Mouse (Mus musculus): Measurements from ENCODE around the gene Afap1.
A peak's percentile ranks its signal among the peaks of the same experiment; 100 is the strongest.

The Afap1 gene

GRCm38 (mm10) chr5:35892363-35892762, 756 bp upstream of the Afap1 start:
- TF ChIP-seq CTCF (conservative IDR thresholded peaks at IDR 0.05; ENCODE audit: low read length) = no peak
- TF ChIP-seq NANOG (IDR thresholded peaks at IDR 0.05; ENCODE audit: borderline replicate concordance, low read length) = no peak
- no peak for TF ChIP-seq POU5F1 (IDR thresholded peaks at IDR 0.05; ENCODE audit: borderline replicate concordance, low read length)
- H3K27me3 ChIP-seq (ENCODE audit: insufficient read depth, low read length) = peaks cover 51% of the 10 kb centered on the region

DNA sequence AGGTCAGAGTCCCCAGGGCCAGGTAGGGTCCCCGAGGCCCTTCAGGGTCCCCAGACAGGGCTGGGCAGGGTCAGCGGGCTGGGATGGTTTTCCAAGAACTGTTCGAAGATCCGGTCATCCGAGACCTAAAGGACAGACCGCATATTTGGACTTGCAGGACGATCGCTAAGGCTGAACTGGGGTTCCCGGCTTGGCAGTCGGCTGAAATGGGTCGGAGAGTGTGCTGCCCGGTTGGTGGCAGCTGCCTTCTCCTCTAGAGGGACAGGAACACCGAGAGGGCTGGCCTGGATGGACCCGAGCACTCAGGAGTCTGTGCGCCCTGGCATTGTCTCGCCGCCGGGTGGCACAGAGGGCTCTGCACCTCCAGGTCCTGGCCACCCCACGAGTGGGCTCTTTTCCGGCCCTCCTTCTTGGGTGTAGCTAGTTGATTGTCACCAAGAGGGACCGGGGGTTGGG, 714 bp downstream of the Afap1 start:
- TF ChIP-seq POU5F1 (IDR thresholded peaks at IDR 0.05; ENCODE audit: borderline replicate concordance, low read length) = no peak
- no peak for TF ChIP-seq CTCF (conservative IDR thresholded peaks at IDR 0.05; ENCODE audit: low read length)
- TF ChIP-seq NANOG (IDR thresholded peaks at IDR 0.05; ENCODE audit: borderline replicate concordance, low read length) = no peak
- Histone ChIP-seq H3K27me3 (ENCODE audit: insufficient read depth, low read length) (peaks cover 51% of the 10 kb centered on the region), H3K4me1 (replicated peaks; ENCODE audit: low read depth, low read length) (peaks cover 27% of the 10 kb centered on the region), H3K9me3 (ENCODE audit: low read length) (no peaks in the 10 kb centered on the region), H3K36me3 (ENCODE audit: insufficient read depth, low read length) (no peaks in the 10 kb centered on the region), H3K4me3 (replicated peaks; ENCODE audit: low read length) (peak overlapping the region; percentile 87)

More at GRCm38 (mm10) chr5:35892363-35892762, 756 bp upstream of the Afap1 start:
- no peaks in the 10 kb centered on the region for H3K9me3 ChIP-seq (ENCODE audit: low read length)
- no peaks in the 10 kb centered on the region for H3K36me3 ChIP-seq (ENCODE audit: insufficient read depth, low read length)
- H3K4me1 ChIP-seq (replicated peaks; ENCODE audit: low read depth, low read length) = peaks cover 27% of the 10 kb centered on the region
- H3K4me3 ChIP-seq (replicated peaks; ENCODE audit: low read length) = no peak overlapping the region

DNA sequence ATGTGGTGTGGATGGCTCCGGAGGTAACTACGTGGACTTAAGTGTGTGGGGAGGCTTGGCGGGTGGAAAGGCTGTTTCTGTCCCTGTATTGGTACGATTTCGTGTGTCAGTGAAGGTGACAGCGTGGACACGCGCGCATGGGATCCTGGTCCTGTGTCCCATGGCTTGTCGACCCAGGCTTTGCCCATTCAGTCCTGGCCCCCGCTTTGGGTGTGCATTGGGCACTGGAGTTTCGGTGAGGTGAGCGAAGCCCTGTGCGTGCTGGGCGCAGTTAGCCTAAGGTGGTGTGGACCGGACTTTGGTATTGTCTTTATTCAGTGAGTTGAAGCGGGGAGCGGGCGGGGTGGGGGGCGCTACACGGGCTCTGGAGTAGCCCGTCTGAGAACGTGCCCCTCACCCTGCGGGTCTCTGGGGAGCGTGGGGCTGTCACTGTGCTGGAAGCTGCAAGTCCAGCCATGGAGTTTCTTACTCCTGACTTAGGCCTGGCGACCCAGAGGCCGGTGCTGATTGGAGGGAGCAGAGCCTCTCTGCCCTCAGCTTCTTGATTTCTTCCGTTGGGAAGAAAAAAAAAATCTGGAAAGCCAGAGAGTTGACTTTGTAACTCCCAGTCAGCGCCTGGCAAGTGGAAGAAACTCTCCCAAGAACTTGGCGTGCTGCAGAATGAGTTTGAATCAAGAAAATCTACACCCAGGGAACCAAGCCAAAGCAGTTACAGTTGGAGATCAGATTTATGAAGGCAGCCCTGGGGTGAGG, 1.4 kb downstream of the Afap1 start:
- TF ChIP-seq CTCF (conservative IDR thresholded peaks at IDR 0.05; ENCODE audit: low read length) (no peak), POU5F1 (IDR thresholded peaks at IDR 0.05; ENCODE audit: borderline replicate concordance, low read length) (no peak)
- no peaks in the 10 kb centered on the region for H3K36me3 ChIP-seq (ENCODE audit: insufficient read depth, low read length)
- H3K27me3 ChIP-seq (ENCODE audit: insufficient read depth, low read length) = peaks cover 51% of the 10 kb centered on the region
- peaks cover 28% of the 10 kb centered on the region for H3K4me1 ChIP-seq (replicated peaks; ENCODE audit: low read depth, low read length)
- H3K9me3 ChIP-seq (ENCODE audit: low read length) = no peaks in the 10 kb centered on the region
- H3K4me3 ChIP-seq (replicated peaks; ENCODE audit: low read length) = peak overlapping the region; percentile 87

DNA sequence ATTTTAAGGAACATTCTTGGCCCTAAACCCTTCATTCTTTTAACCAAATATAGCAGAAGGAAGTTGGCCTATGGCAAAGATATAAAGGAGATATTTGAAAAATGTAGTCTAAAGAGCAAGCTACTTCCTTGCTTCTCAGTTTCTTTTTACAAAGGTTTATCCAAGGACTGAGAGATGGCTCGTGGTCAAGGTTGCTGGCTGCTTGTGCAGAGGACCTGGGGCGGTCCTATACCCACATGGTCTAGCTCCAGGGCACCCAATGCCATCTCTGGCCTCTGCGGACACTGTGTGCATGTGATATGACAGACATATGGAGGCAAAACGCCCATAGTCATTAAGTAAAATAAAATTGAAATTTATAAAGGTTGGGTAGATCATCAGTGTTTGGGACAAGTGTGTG, 2.8 kb downstream of the Afap1 start:
- no peak for TF ChIP-seq NANOG (IDR thresholded peaks at IDR 0.05; ENCODE audit: borderline replicate concordance, low read length)
- TF ChIP-seq POU5F1 (IDR thresholded peaks at IDR 0.05; ENCODE audit: borderline replicate concordance, low read length) = no peak
- no peak for TF ChIP-seq CTCF (conservative IDR thresholded peaks at IDR 0.05; ENCODE audit: low read length)
- Histone ChIP-seq H3K4me1 (replicated peaks; ENCODE audit: low read depth, low read length) (peaks cover 35% of the 10 kb centered on the region), H3K27me3 (ENCODE audit: insufficient read depth, low read length) (peaks cover 48% of the 10 kb centered on the region), H3K4me3 (replicated peaks; ENCODE audit: low read length) (no peak overlapping the region), H3K36me3 (ENCODE audit: insufficient read depth, low read length) (no peaks in the 10 kb centered on the region), H3K9me3 (ENCODE audit: low read length) (no peaks in the 10 kb centered on the region)

GRCm38 (mm10) chr5:35896556-35896955, 3.4 kb downstream of the Afap1 start:
- peaks cover 42% of the 10 kb centered on the region for H3K27me3 ChIP-seq (ENCODE audit: insufficient read depth, low read length)
- no peaks in the 10 kb centered on the region for H3K9me3 ChIP-seq (ENCODE audit: low read length)
- no peak overlapping the region for H3K4me3 ChIP-seq (replicated peaks; ENCODE audit: low read length)
- peaks cover 41% of the 10 kb centered on the region for H3K4me1 ChIP-seq (replicated peaks; ENCODE audit: low read depth, low read length)
- no peaks in the 10 kb centered on the region for H3K36me3 ChIP-seq (ENCODE audit: insufficient read depth, low read length)
- TF ChIP-seq POU5F1 (IDR thresholded peaks at IDR 0.05; ENCODE audit: borderline replicate concordance, low read length) (no peak), CTCF (conservative IDR thresholded peaks at IDR 0.05; ENCODE audit: low read length) (no peak), NANOG (IDR thresholded peaks at IDR 0.05; ENCODE audit: borderline replicate concordance, low read length) (no peak)

DNA sequence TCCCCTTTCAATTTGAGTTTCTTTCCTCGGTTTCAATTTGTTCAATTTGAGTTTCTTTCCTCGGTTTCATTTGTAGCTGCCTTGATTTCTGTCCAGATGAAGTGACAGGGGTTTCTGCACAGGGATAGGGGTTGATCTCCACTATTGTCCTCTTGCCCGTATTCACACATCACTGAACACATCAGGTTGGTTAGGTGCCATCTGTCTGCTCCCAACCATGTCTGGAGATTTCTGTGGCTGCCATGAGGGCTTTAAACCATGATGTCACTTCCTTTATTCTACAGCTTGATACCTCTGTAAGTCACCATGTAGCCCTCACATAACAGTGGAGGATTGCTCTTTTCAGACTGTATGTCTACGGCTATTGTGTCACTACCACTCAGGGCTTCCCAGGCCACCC, 4.0 kb downstream of the Afap1 start:
- H3K9me3 ChIP-seq (ENCODE audit: low read length) = no peaks in the 10 kb centered on the region
- TF ChIP-seq POU5F1 (IDR thresholded peaks at IDR 0.05; ENCODE audit: borderline replicate concordance, low read length) = no peak
- TF ChIP-seq CTCF (conservative IDR thresholded peaks at IDR 0.05; ENCODE audit: low read length) = no peak
- TF ChIP-seq NANOG (IDR thresholded peaks at IDR 0.05; ENCODE audit: borderline replicate concordance, low read length) = no peak
- peaks cover 42% of the 10 kb centered on the region for H3K4me1 ChIP-seq (replicated peaks; ENCODE audit: low read depth, low read length)
- H3K27me3 ChIP-seq (ENCODE audit: insufficient read depth, low read length) = peaks cover 36% of the 10 kb centered on the region
- H3K4me3 ChIP-seq (replicated peaks; ENCODE audit: low read length) = no peak overlapping the region
- no peaks in the 10 kb centered on the region for H3K36me3 ChIP-seq (ENCODE audit: insufficient read depth, low read length)

- Histone ChIP-seq H3K4me1 (replicated peaks; ENCODE audit: low read depth, low read length) (peaks cover 37% of the 10 kb centered on the region), H3K4me3 (replicated peaks; ENCODE audit: low read length) (no peak overlapping the region), H3K36me3 (ENCODE audit: insufficient read depth, low read length) (no peaks in the 10 kb centered on the region), H3K9me3 (ENCODE audit: low read length) (no peaks in the 10 kb centered on the region), H3K27me3 (ENCODE audit: insufficient read depth, low read length) (peaks cover 27% of the 10 kb centered on the region)
- TF ChIP-seq CTCF (conservative IDR thresholded peaks at IDR 0.05; ENCODE audit: low read length) (no peak), POU5F1 (IDR thresholded peaks at IDR 0.05; ENCODE audit: borderline replicate concordance, low read length) (no peak), NANOG (IDR thresholded peaks at IDR 0.05; ENCODE audit: borderline replicate concordance, low read length) (no peak)
These were observed 5.0 kb downstream of the Afap1 start for GRCm38 (mm10) chr5:35898114-35898513.

- Histone ChIP-seq H3K36me3 (ENCODE audit: insufficient read depth, low read length) (no peaks in the 10 kb centered on the region), H3K4me1 (replicated peaks; ENCODE audit: low read depth, low read length) (peaks cover 31% of the 10 kb centered on the region), H3K27me3 (ENCODE audit: insufficient read depth, low read length) (peaks cover 21% of the 10 kb centered on the region), H3K4me3 (replicated peaks; ENCODE audit: low read length) (no peak overlapping the region), H3K9me3 (ENCODE audit: low read length) (no peaks in the 10 kb centered on the region)
- TF ChIP-seq POU5F1 (IDR thresholded peaks at IDR 0.05; ENCODE audit: borderline replicate concordance, low read length) = no peak
- TF ChIP-seq NANOG (IDR thresholded peaks at IDR 0.05; ENCODE audit: borderline replicate concordance, low read length) = no peak
- TF ChIP-seq CTCF (conservative IDR thresholded peaks at IDR 0.05; ENCODE audit: low read length) = no peak
These were observed 5.9 kb downstream of the Afap1 start for GRCm38 (mm10) chr5:35898994-35899393.

Data from E14TG2a.4 (cell line).